Mouse (Mus musculus) neural tube, embryonic 11.5 days (tissue): ENCODE measurements around the gene Nfe2l2. TPM values are rescaled to one million over a fixed set of nuclear protein-coding genes. Genes with fewer than 3 reads are reported as not detected.
A peak's percentile ranks its signal among the peaks of the same experiment; 100 is the strongest.

Experiments used
- ATAC-seq: fragments of 200-750 bp; cut with Nextera tagmentation; 2 replicates; pipeline ENCODE4 v1.8.0; 2017; ENCODE audit warnings: moderate number of reproducible peaks, mild to moderate bottlenecking, moderate TSS enrichment, moderate library complexity; ENCODE audit not compliant: insufficient read depth, low FRiP score, low TSS enrichment
- DNase-seq: peaks from one replicate; pipeline ENCODE4 v3.0.0-alpha.2; 2015; ENCODE audit warnings: low spot score
- H3K27ac ChIP-seq: fragments of 300-500 bp; sonication (generic); 2 replicates; pipeline ENCODE4 v1.5.1; 2014; ENCODE audit warnings: low read depth, mild to moderate bottlenecking, low read length
- H3K27me3 ChIP-seq: fragments of 300-500 bp; sonication (generic); 2 replicates; pipeline ENCODE4 v1.6.1; 2014; ENCODE audit warnings: mild to moderate bottlenecking, low read length, mixed read lengths; ENCODE audit not compliant: control insufficient read depth, insufficient read depth
- H3K36me3 ChIP-seq: fragments of 300-500 bp; sonication (generic); 2 replicates; pipeline ENCODE4 v1.6.1; 2014; ENCODE audit warnings: mild to moderate bottlenecking, low read length, moderate library complexity, mixed read lengths; ENCODE audit not compliant: control insufficient read depth, insufficient read depth
- H3K4me1 ChIP-seq: fragments of 300-500 bp; sonication (generic); 2 replicates; pipeline ENCODE4 v1.6.1; 2014; ENCODE audit warnings: low read length, mixed read lengths; ENCODE audit not compliant: control insufficient read depth, insufficient read depth
- H3K4me2 ChIP-seq: fragments of 300-500 bp; sonication (generic); 2 replicates; pipeline ENCODE4 v1.6.1; 2014; ENCODE audit warnings: low read depth, mild to moderate bottlenecking, moderate library complexity
- H3K4me3 ChIP-seq: fragments of 300-500 bp; sonication (generic); 2 replicates; pipeline ENCODE4 v1.5.1; 2014; ENCODE audit warnings: low read depth, low read length
- H3K9ac ChIP-seq: fragments of 300-500 bp; sonication (generic); 2 replicates; pipeline ENCODE4 v1.6.1; 2014; ENCODE audit warnings: mild to moderate bottlenecking, low read length
- H3K9me3 ChIP-seq: fragments of 300-500 bp; sonication (generic); 2 replicates; pipeline ENCODE4 v1.6.1; 2016; ENCODE audit warnings: low read length; ENCODE audit not compliant: control insufficient read depth
- WGBS: fragments of 180-500 bp; shearing (Covaris S2); extraction: QIAGEN DNeasy Blood & Tissue Kit; methylation state at CpG from one replicate; pipeline ENCODE4 v1.1.7; 2014; 5-methylcytosine and 5-hydroxymethylcytosine counted together
- polyA plus RNA-seq: library from polyadenylated mRNA; unstranded; fragments of >200 nt; fragmentation: Nextera tagmentation; extraction: Ambion mirVana; gene quantifications from 2 replicates; pipeline ENCODE4 v1.2.1, GENCODE M21; 2014

Nfe2l2 gene
- 26.5 and 31.4 TPM in 2 replicates for polyA plus RNA-seq

DNA sequence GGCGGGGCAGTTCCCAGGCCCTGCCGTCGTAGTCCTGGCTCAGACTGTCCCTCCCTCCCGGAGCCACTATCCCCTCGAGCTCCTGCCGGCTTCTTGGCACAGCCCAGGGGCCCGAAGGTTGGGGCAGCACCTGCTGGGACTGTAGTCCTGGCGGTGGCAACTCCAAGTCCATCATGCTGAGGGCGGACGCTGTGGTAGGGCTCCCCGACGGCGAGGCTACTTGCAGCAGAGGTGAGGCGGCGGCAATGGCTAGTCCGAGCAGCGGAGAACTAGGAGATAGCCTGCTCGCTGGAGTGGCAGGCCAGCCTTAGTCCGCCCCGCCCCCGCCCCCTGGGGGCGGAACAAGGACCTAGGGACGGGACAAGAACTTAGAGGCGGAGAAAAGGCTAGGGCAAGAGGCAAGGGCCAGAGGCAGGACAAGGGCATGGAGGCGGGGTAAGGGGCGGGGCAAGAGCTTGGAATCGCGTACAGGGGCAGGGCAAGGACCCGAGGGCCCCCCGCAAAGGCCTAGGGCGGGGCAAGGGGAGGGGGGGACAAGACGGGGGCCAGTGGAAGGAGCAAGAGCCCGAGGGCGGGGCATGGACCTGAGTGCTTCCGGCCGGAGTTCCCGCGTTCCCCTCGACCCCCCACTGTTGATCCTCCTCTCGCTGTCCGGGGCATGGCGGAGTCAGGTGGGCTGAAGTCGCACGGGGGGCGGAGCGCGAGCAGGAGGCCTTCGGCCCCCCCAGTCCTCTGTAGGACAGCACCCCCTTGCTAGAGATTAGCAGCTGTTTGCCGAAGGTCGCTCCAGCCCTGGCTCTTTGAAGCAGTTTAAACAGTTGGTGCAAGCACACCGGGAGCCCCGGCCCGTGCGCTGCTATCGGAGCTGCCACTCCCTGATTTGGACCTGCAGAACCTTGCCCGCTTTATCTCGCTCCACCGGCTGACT is at the start of gene Nfe2l2:
Gene Nfe2l2 (minus strand): TSS at position 408 of the 928 bp plus-strand sequence.
- peak; percentile 87 for ATAC-seq
- 0% methylated on average over 56 of the region's 58 CpGs for WGBS
- peak within 1 kb of the TSS; percentile 63 for H3K4me3 ChIP-seq

DNA sequence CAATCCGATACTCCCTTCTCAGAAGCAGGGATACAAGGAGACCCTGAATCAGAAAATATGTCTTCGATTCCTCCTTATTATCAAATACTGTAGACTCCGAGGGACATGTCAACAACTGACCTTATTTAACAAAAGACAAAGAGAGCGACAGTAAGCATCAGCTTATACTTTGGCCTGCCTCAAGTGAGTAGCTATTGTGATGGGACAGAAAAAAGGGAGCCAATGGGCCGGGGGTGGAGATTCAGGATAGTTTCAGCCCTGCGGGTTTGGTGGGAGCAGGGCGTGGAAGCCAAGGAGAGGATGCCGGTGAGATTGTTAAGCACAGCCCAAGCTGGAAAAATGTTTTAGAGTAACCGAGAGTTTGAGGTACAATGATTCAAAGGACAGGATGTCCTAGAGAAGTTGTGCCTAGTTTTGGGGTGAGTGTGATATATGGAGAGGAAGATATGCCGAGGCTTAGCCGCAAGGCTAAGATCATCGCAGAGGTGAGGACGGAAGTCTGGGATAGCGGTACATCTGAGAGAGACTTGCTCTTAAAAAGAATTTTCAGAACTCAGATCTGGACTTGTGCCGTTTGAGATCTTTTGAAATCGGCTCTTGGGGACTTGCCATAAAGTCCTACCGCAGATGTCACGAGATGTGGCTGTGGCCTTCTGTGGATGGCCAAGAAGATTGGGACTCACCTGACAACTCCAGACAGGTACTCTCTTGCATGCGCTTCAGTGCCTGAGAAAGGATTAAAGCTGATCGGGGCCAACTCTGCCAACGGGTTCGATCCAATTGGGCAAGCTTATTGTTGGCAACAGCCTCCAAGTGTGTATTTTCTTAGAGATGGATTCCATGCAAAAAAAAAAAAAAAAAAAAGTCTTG is 48.1 kb upstream of the Nfe2l2 start:
- no peak for DNase-seq
- Histone ChIP-seq H3K36me3 (no peaks in the 10 kb centered on the region), H3K4me1 (no peaks in the 10 kb centered on the region), H3K4me2 (no peak overlapping the region), H3K9ac (no peak overlapping the region), H3K27me3 (no peaks in the 10 kb centered on the region), H3K4me3 (no peak overlapping the region), H3K9me3 (no peaks in the 10 kb centered on the region), H3K27ac (no peak overlapping the region)
- ATAC-seq = no peak
- WGBS = 93% methylated on average over 22 of the region's 22 CpGs

More for the DNA sequence above, at the start of gene Nfe2l2:
- H3K27me3 ChIP-seq = no peaks in the 10 kb centered on the region
- peak within 1 kb of the TSS; percentile 73 for H3K27ac ChIP-seq
- no peaks in the 10 kb centered on the region for H3K9me3 ChIP-seq
- peaks cover 14% of the 10 kb centered on the region; the same call in 1 of the 2 replicates for H3K4me1 ChIP-seq
- peak within 1 kb of the TSS; percentile 75 for H3K4me2 ChIP-seq
- no peaks in the 10 kb centered on the region for H3K36me3 ChIP-seq
- DNase-seq = peak; percentile 95
- peak within 1 kb of the TSS; percentile 75 for H3K9ac ChIP-seq

DNA sequence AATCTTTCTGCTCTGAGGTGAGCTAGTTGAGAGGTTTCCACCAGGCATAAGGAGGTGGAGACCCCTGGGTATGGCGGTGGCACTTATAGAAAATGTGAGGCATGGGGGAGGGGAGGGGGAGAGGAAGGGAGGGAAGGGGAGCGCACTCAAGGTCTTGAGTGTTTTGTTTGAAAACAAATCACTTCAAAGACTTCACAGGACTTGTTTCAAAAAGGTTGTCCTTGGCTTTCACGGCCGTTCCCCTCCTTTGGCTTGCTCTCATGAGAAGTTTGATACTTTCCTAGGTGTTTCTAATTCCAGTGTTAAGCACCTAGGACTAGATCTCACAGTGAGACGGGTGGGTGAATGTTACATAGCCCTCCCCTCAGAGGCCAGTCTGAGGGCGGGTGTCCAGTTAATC is 47.5 kb upstream of the Nfe2l2 start:
- Histone ChIP-seq H3K4me2 (no peak overlapping the region), H3K4me3 (no peak overlapping the region), H3K27me3 (no peaks in the 10 kb centered on the region), H3K9me3 (no peaks in the 10 kb centered on the region), H3K9ac (no peak overlapping the region), H3K36me3 (no peaks in the 10 kb centered on the region), H3K4me1 (no peaks in the 10 kb centered on the region), H3K27ac (no peak overlapping the region)
- WGBS = 54% methylated on average over 6 of the region's 6 CpGs
- ATAC-seq (no peak), DNase-seq (no peak)

DNA sequence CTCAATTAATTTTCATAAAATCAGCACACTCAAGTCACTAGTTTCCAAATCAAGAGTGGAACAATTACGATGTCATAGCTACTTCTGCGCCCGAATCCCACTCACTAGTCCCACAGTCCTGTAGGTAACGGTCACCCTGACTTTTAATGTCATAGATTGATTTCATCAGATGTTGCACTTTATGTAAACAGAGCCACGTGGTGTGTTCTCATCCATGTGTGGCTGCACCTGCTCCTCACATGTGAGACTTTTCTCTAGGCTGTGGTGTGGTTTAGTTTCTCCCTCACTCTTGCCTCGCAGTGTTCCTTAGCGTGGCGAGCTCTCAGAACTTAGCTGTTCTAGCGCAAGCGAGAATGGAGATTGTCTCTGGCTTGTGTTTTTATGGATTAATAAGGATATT is 46.4 kb upstream of the Nfe2l2 start:
- Histone ChIP-seq H3K4me2 (no peak overlapping the region), H3K9me3 (no peaks in the 10 kb centered on the region), H3K36me3 (no peaks in the 10 kb centered on the region), H3K9ac (no peak overlapping the region), H3K27ac (no peak overlapping the region), H3K27me3 (no peaks in the 10 kb centered on the region), H3K4me3 (no peak overlapping the region), H3K4me1 (no peaks in the 10 kb centered on the region)
- no peak for DNase-seq
- 87% methylated on average over 10 of the region's 10 CpGs for WGBS
- no peak for ATAC-seq

DNA sequence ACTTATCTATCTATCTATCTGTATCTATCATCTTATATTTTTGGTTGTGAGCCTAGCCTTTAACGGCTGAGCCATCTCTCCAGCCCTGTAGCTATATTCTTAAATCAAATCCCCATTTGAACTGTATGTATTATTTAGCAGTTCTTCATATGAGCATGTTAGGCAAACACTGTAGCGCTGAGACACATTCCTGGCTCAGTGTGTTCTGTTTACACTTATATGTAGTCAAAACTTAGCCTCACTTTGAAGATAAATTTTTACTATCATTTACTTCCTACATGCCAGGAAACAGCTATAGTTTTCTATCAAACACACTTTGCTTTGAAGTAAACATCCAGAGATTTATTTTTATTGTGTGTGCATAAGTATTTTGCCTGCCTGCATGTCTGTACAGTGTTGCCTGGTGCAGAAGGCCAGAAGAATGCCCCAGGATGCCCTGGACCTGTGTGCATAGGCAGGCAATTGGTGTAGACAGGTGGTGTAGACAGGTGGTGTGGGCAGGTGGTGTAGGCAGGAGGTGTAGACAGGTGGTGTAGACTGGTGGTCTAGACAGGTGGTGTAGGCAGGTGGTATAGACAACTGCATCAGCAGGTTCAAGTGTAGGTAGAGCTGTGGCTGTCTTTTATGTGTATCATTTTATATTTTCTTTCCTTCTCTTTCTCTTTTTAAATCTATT is 45.7 kb upstream of the Nfe2l2 start:
- Histone ChIP-seq H3K27ac (no peak overlapping the region), H3K9me3 (no peaks in the 10 kb centered on the region), H3K4me3 (no peak overlapping the region), H3K36me3 (no peaks in the 10 kb centered on the region), H3K4me2 (no peak overlapping the region), H3K27me3 (no peaks in the 10 kb centered on the region), H3K4me1 (no peaks in the 10 kb centered on the region), H3K9ac (no peak overlapping the region)
- DNase-seq (no peak), ATAC-seq (no peak)
- 87% methylated on average over 2 of the region's 2 CpGs for WGBS

DNA sequence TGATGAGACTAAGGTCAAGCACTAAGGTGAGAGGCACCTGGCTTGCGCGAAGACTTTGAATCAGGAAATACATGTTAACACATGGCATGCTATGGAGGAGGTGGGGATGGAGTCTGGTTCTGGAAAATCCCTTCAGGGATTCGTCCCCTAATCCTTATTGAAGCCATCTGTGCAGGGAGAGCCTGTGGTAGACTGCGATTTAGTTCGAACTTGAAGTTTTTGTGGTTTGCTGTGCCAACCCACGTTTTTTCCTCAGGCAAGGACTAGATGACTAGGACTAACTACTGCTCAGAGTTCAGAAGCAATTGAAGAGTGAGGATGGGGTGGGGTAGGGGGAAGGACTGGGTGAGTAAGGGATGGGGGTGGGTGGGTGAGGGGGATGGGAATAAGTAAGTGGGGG is 44.4 kb upstream of the Nfe2l2 start:
- no peak overlapping the region for H3K4me2 ChIP-seq
- no peaks in the 10 kb centered on the region for H3K27me3 ChIP-seq
- ATAC-seq (no peak), DNase-seq (no peak)
- no peak overlapping the region for H3K9ac ChIP-seq
- WGBS = 92% methylated on average over 6 of the region's 6 CpGs
- H3K27ac ChIP-seq = no peak overlapping the region
- no peaks in the 10 kb centered on the region for H3K9me3 ChIP-seq
- H3K36me3 ChIP-seq = no peaks in the 10 kb centered on the region
- no peak overlapping the region for H3K4me3 ChIP-seq
- no peaks in the 10 kb centered on the region for H3K4me1 ChIP-seq

DNA sequence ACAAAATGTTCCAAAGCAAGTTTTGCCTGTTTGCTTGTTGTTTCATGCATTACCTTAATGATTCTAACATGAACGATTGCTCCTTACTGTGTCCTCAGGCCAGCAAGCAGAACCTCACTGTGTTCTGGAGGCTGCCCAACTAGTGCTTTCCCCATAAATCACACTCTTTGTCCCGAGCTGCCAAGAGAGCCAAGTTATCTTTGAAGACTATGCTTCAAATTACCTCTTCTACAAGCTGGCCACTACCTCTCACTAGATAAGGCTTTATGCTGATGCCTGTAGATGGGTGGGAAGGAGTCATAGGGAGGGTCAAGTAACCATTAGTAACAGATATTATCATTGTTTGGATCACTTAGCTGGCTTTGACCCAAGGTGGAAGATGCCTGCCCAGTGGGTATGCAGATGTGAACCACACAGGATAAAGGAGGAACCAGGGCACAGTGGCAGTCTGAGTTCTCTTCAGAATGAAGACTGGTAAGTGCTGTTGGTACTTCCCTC is 32.6 kb upstream of the Nfe2l2 start:
- ATAC-seq = no peak
- Histone ChIP-seq H3K27me3 (no peaks in the 10 kb centered on the region), H3K27ac (no peak overlapping the region), H3K4me2 (no peak overlapping the region), H3K4me1 (no peaks in the 10 kb centered on the region), H3K9ac (no peak overlapping the region), H3K4me3 (no peak overlapping the region), H3K9me3 (no peaks in the 10 kb centered on the region), H3K36me3 (no peaks in the 10 kb centered on the region)
- 63% methylated on average over 2 of the region's 2 CpGs for WGBS
- no peak for DNase-seq

DNA sequence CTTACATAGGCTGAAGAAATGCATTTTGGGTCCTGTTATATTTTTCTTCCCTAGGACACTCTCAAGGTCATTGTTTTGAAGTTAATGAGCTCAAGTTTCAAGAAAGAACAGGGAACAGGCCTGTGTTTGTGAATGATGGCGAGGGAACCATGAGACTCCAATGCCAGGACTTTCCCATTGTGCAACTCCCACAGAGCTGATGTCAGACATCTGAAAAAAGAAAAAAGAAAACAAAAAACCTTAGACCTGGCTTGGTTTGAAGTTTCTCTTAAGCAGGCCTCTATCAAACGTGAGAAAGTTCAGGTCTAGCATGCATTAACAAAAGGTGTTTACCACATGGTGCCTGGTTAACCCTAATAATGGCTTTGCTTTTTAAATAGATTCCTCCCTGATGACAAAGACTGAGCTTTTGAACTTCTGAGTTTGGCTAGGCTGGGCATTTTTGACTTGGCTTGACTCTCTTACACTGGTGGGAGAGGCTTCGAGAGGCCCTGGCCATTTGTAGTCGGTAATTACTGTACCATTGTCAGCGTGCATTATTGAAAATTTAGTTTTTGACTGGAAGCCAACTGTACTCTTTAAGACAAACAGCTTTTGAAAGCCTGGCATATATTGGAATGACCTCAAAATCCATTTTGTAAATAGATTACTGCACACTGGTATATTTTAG is 29.9 kb upstream of the Nfe2l2 start:
- Histone ChIP-seq H3K4me3 (no peak overlapping the region), H3K36me3 (no peaks in the 10 kb centered on the region), H3K4me2 (no peak overlapping the region), H3K27me3 (no peaks in the 10 kb centered on the region), H3K27ac (no peak overlapping the region), H3K9me3 (no peaks in the 10 kb centered on the region), H3K9ac (no peak overlapping the region), H3K4me1 (no peaks in the 10 kb centered on the region)
- ATAC-seq (no peak), DNase-seq (no peak)
- 85% methylated on average over 5 of the region's 5 CpGs for WGBS
